Mouse (Mus musculus) MEL (cell line): ENCODE data around the gene Nop9.

Source experiments
- CTCF ChIP-seq, 3 experiments: IDR thresholded peaks in 2 of 3; conservative IDR thresholded peaks in 1 of 3; 2 replicates each; pipeline ENCODE4 v1.5.1; 2011 to 2012; ENCODE audit warnings: low read length in 3 of 3, low read depth in 2 of 3, mild to moderate bottlenecking in 2 of 3, improper control_type of control experiment in 1 of 3, inconsistent platforms in 1 of 3, mixed read lengths in 1 of 3, moderate library complexity in 1 of 3; ENCODE audit not compliant: control insufficient read depth in 1 of 3, insufficient read depth in 1 of 3, poor library complexity in 1 of 3, severe bottlenecking in 1 of 3
- MYC ChIP-seq: IDR thresholded peaks from 2 replicates; pipeline ENCODE4 v1.6.1; 2011; ENCODE audit warnings: low read depth, mild to moderate bottlenecking, low read length, improper control_type of control experiment, moderate library complexity
- POLR2A ChIP-seq, 2 experiments: IDR thresholded peaks; 2 replicates each; pipeline ENCODE4 v1.6.1; 2011 to 2012; ENCODE audit warnings: low read length in 2 of 2, mild to moderate bottlenecking in 2 of 2, control low read depth in 1 of 2, improper control_type of control experiment in 1 of 2, low read depth in 1 of 2, moderate library complexity in 1 of 2; ENCODE audit not compliant: control insufficient read depth in 1 of 2, insufficient read depth in 1 of 2, poor library complexity in 1 of 2
- POLR2AphosphoS2 ChIP-seq: IDR thresholded peaks from 2 replicates; pipeline ENCODE4 v1.6.1; 2011; ENCODE audit warnings: low read length, improper control_type of control experiment
- TAL1 ChIP-seq: IDR thresholded peaks from 2 replicates; pipeline ENCODE4 v1.6.1; 2012; ENCODE audit warnings: mild to moderate bottlenecking, inconsistent platforms, low read length, moderate library complexity, mixed read lengths
- TCF12 ChIP-seq: IDR thresholded peaks from 2 replicates; pipeline ENCODE4 v1.6.1; 2014; ENCODE audit warnings: low read depth, mild to moderate bottlenecking, inconsistent platforms, low read length, improper control_type of control experiment, moderate library complexity
- ZKSCAN1 ChIP-seq: IDR thresholded peaks from 2 replicates; pipeline ENCODE4 v1.6.1; 2012; ENCODE audit warnings: low read depth, mild to moderate bottlenecking, inconsistent platforms, low read length, improper control_type of control experiment, moderate library complexity

DNA sequence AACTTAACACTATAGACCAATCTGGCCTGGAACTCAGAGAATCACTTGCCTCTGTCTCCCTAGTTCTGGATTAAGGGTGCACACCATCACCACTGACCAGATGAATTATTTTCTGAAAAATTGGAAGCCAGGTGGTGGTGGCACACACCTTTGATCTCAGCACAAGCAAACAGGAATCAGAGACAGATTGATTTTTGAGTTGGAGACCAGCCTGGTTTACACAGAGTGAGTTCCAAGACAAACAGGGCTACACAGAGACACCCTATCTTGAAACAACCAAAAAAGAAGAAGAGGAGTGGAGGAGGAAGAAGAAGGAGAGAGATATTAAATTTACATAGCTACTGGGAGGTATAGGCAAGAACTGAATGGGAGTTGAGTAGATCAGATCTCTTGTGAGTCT is 19.2 kb upstream of the Nop9 start:
- TF ChIP-seq POLR2A (IDR thresholded peaks at IDR 0.05; ENCODE audit: control insufficient read depth in 1 of 2, insufficient read depth in 1 of 2, low read depth in 1 of 2, low read length in 2 of 2, poor library complexity in 1 of 2) = no peak
- no peak for TF ChIP-seq MYC
- no peak for TF ChIP-seq ZKSCAN1
- no peak for TF ChIP-seq CTCF (IDR thresholded peaks at IDR 0.05 in 2 of 3, conservative IDR thresholded peaks at IDR 0.05 in 1 of 3; ENCODE audit: control insufficient read depth in 1 of 3, insufficient read depth in 1 of 3, low read depth in 2 of 3, low read length in 3 of 3, poor library complexity in 1 of 3, severe bottlenecking in 1 of 3)
- no peak for TF ChIP-seq POLR2AphosphoS2
- TF ChIP-seq TAL1 = no peak
- TF ChIP-seq TCF12 = no peak
